Mouse (Mus musculus): ENCODE measurements around the gene Mmp2.

DNA sequence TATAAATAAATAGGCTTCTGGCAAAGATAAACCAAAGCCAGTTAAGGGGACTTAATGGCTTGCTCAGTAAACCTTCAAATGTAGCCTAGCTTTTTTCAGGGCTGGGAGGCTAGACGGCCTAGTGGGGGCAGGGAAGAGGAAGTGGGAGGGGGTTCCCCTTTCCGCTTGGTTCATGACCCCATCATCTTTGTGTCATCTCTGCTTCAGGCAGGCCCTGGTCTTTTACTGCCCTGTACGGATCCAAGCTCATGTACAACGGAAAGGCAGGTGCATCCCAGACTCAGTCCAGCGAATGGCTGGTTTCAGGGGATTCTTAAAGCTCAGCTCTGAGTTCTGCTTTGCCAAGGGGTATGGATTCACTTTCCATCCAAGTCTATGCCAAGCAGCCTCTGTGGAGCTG is 4.7 kb upstream of the Mmp2 start:
- TF ChIP-seq POLR2A (IDR thresholded peaks at IDR 0.05; ENCODE audit: low read depth, low read length), result no peak
- no peak for TF ChIP-seq CTCF (IDR thresholded peaks at IDR 0.05; ENCODE audit: borderline replicate concordance, insufficient read depth, low read length)
